Mouse (Mus musculus) heart, adult 18-20 months (tissue): ENCODE measurements at regions not wholly inside any gene's neighbourhood (a gene's known extent, or its start where the extent isn't known, plus 50 kb on each side); places are given as distances from the start of the nearest gene placed in this dataset.
A peak's percentile ranks its signal among the peaks of the same experiment; 100 is the strongest.

Experiments
- DNase-seq, 2 experiments: peaks; one replicate each; pipeline ENCODE4 v3.0.0; 2021 to 2022; ENCODE audit warnings: mixed read lengths in 1 of 2

DNA sequence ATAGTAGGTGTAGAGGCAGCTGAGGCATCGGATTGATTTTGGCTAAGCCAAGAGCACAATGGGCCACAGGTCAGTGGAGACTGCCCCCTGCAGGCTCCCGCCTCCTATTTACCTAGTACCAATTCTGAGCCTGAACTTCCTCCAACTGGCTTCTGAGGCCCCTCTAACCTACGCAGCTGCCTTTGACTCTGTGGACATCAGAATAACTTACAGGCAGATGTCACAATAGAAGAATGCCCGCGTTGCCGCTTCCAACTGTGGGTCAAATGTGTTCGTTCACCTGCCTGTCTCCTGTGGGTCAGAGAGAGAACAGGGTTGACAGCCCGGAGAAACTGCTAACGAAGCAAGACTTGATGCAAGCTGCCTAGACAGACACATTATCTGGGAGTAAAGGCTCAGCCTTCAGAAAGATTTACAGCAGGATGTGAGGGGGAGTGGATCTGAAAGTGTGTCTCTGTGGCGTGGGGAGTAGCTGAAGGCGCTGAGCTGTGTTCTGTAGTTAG, 153.2 kb downstream of the Gm10260 start:
- peak; percentile 58 to 62 for DNase-seq

DNA sequence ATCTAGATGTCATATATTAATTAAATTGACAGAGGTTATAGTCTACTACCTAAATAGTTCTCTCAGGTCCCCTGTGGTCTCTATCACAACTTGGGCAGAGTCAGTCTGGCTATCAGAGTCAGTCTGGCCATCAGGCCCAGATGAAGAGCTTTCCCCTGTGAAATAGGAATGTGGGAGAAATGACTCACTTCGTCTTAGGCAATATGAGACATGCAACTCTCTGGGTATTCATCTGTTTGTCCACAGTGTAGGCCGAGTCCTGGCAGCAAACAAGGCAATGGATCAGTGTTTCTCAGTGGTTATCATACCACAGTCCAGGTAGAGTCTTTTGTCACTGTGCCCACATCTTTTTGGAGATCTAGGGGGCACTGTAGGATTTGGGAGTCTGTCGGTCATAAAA, 156.0 kb downstream of the Gm10260 start:
- DNase-seq, result peak in 1 of 2 experiments; percentile 49

DNA sequence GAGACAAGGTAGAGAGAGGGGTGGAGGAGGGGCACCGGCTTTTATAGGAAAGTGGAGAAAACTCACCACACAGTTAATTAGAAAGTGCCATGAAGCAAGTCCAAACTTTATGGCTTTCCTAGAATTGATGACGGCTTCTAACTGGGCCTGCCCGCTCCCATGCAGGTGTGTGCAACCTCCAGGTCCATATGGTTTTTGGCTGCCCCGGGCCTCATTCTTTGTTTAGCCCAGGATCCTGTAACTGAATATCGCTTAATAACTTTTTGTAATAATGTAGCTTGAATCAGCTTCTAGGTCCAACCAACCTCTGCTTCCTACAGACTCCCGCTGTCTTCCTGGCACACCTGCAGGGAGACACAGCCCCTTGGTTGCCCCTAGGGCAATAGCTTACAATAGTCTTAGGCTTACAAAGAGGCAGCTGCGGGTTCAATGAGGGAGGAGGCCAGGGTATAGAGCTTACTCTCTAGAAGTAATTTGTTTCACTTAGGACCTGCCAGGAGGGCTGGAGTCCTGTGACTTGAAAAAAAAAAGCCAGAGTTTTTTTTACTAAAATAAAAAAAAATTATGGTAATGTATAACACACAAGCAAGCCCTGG, 159.2 kb downstream of the Gm10260 start:
- DNase-seq, result no peak

DNA sequence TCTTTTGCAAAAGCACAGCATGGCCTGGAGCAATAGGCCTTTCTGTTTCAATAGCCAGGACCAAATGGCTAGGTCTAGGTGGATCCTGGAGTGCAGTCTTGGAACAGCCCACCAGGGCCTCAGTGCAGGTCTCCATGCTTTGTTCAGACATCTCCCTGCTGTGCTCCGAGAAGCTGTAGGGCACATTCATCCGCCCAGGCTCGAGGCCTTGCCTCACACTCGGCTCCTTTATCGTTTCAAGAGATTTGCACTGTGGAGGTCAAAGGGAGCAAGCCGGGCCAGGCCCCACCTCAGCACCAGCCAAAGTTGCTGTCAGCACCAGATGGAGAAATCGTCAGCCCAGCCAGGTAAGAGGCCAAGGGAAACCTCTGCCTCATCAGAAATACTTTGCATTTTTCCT, 160.3 kb downstream of the Gm10260 start:
- DNase-seq, result no peak

- peak; percentile 59 to 80 for DNase-seq
Measured at GRCm38 (mm10) chr13:97598507-97599431, 161.7 kb downstream of the Gm10260 start.

DNA sequence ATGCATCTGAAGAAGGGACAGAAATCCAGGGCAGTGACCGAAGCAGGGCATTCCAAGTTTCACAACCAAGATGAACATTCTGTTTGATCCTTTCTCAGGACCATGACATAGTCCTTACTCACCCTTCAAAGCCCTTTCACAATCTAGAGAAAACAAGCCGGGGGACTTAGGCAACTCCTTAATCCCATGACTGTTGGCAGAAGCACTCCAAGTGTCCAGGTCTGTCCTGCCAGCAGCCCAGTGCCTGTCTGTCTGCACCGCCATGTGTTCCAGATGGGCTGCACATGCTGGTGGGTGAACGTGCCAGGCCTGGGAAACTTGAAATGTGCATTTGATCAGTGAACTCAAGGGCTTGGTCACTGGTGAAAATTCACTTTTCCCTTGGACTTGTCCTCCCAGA, 165.6 kb downstream of the Gm10260 start:
- DNase-seq, result peak in 1 of 2 experiments; percentile 62

- no peak for DNase-seq
Measured at GRCm38 (mm10) chr13:97589626-97590025, 170.8 kb downstream of the Gm10260 start.

GRCm38 (mm10) chr13:97588085-97588484, 172.3 kb downstream of the Gm10260 start:
- no peak for DNase-seq

- no peak for DNase-seq
Measured at GRCm38 (mm10) chr13:97587088-97587487, 173.3 kb downstream of the Gm10260 start.

GRCm38 (mm10) chr13:97584045-97584444, 176.4 kb downstream of the Gm10260 start:
- DNase-seq, result no peak

DNA sequence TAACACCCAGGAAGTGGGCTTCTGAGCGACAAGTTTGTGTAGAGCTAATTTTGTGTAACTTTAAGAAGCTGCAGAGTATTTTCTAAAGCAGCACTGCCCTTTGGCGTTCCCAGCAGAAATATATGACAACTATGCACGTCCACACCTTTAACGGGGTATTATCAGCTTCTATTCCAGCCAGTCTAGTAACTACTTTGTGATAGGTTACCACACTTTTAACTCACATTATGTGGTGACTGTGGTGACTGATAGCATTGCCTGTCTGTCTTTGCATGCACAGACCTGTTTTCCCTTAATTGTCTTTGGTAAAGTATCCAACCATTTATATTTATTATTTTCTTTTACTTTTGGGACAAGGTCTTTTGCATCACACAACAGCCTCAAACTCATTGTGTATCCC, 179.1 kb downstream of the Gm10260 start:
- DNase-seq, result no peak

- no peak for DNase-seq
Measured at GRCm38 (mm10) chr13:97580241-97580874, 180.1 kb downstream of the Gm10260 start.

DNA sequence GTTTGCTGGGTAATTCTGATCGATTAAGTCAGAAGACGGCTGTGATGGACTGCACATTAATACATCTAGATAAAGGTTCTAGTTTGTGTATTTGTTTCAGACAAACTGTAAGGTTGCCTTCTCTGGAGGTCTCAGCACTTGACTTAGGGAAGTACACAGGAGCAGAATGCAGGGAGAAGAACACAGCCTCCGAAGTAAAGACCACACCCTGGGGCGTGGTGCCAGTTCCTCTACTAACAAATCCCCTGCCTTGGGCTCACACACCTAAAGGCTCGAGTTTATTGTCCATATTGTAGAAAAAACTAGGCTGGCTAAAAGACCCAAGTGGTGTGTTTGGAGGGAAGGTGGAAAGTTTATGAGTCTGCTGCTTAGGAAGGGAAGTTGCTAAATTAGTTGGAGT, 181.8 kb downstream of the Gm10260 start:
- no peak for DNase-seq

GRCm38 (mm10) chr13:97577081-97577785, 183.2 kb downstream of the Gm10260 start:
- no peak for DNase-seq

DNA sequence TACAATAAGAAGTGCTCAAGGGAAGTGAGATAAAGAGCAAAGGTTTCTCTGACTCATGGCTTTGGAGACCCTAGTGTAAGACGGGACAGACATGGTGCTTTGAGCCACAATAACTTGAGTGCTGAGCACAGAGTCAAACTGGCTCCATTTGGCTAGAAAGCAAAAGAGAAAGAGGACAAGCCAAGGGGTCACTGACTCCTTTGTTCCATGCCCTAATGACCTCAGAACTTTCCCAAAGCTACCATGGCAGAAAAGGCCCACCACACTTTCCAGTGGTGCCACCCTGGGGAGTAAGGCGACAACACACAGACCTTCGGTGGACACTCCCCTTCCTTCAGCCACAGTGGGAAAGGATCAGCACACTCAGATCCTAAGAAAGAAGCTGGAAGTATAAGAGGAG, 186.8 kb downstream of the Gm10260 start:
- no peak for DNase-seq

DNA sequence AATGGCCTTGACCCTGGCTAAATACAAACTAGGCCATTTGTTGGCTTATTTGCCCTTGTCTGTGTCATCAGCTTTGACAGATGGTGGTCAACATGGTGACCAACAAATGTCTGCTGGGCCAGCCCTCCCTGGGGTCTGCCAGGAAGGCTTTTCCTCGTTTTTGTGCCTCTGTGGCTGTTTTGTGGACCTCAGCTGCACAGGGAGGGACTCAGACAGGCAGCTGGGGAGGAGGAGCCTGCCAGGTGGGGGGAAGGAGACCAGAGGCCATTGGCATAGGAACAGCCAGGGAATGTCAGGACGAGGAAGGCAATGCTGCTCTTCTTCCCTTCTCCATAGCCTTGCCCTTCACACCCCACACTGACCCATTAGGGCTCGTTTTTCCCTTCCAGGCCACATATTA, 188.1 kb downstream of the Gm10260 start:
- DNase-seq, result no peak

GRCm38 (mm10) chr13:97570009-97570408, 190.4 kb downstream of the Gm10260 start:
- peak in 1 of 2 experiments; percentile 70 for DNase-seq

- DNase-seq, result no peak
Measured at GRCm38 (mm10) chr13:97567632-97568031, 192.8 kb downstream of the Gm10260 start.

DNA sequence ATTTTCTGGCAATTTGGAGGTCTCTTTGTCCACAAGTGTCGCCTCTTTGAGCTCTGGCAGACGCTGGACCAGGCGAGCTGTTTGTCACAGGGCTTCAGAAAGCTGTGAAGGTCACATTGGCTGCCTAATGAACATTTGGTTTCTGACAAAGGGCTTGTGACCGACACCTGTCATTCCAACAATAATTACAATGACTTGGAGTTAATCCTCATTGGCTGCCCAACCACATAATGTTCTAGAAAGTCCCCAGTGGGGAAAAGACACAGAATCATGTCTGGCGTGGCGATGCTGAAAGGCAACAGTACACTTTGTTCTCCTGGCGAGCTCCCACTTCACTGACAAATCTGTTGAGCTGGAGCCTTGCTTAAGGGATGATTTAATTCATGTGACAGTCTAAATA, 194.4 kb downstream of the Gm10260 start:
- DNase-seq, result peak; percentile 76 to 86

GRCm38 (mm10) chr13:97562241-97562640, 198.2 kb downstream of the Gm10260 start:
- no peak for DNase-seq

GRCm38 (mm10) chr13:97560789-97561188, 199.6 kb downstream of the Gm10260 start:
- DNase-seq, result peak; percentile 27 to 28
